Mouse (Mus musculus) heart, postnatal 0 days (tissue): ENCODE measurements around the gene Timm13.

ENCODE experiments used
- CTCF ChIP-seq: IDR thresholded peaks from 2 replicates; pipeline ENCODE4 v1.5.1; 2016; ENCODE audit warnings: antibody characterized with exemption, control low read depth, low read depth
- EP300 ChIP-seq: IDR thresholded peaks from 2 replicates; pipeline ENCODE4 v1.6.1; 2016; ENCODE audit warnings: antibody characterized with exemption, low read depth

DNA sequence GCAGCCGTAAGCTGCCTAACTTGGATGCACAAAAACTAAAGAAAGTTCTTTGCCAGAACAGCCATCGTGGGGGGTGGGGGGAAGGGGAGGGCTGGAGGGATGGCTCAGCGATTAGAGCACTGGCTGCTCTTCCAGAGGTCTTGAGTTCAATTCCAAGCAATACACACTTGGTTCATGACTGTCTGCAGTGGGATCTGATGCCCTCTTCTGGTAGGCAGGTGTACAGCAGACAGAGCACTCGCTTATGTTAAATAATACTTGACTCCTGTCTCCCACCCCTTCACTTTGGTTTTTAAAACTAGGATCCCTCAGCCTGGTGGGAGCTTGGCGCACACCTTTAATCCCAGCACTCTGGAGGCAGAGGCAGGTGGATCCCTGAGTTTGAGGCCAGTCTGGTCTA, 24.7 kb downstream of the Timm13 start:
- TF ChIP-seq EP300 (no peak), CTCF (peak; percentile 80)
